Mouse (Mus musculus): Measurements from ENCODE around the gene Bpi.

Gene Bpi

DNA sequence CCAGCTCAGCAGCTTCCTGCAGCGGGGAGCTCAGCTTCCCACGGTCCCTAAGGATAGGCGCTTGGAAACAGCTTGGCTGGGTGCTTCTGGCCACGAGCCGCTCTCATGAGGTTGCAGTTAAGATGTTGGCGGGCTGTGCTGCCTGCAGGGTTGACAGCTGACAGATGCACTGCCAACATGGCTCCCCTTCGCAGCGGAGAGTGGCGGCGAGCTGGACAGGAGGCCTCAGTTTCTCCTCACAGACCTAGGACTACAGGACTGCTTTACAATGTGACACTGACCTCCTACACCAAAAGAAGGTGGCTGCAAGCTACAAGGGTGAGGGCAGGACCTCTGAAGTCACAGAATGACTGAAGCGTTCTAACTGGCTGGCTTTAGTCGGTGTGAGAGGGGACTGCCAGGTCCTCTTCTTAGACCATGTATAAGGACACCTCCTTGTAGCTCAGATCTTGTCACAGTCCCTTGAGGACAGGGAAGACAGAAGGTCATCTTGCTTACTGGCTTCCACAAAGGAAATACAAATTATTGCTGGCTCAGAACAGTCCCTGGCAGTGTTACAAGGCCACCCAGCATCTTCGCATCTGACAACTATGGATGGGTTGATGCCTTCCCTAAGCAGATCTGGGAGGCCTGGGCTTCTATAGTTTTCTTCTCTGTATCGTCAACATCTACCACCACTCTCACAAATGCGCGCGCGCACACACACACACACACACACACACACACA, 15.6 kb upstream of the Bpi start:
- DNase-seq (ENCODE audit: low read depth): no peak

GRCm38 (mm10) chr2:158243129-158243870, 14.6 kb upstream of the Bpi start:
- no peak for DNase-seq (ENCODE audit: low read depth)

GRCm38 (mm10) chr2:158245072-158245817, 12.6 kb upstream of the Bpi start:
- DNase-seq (ENCODE audit: low read depth): no peak

DNA sequence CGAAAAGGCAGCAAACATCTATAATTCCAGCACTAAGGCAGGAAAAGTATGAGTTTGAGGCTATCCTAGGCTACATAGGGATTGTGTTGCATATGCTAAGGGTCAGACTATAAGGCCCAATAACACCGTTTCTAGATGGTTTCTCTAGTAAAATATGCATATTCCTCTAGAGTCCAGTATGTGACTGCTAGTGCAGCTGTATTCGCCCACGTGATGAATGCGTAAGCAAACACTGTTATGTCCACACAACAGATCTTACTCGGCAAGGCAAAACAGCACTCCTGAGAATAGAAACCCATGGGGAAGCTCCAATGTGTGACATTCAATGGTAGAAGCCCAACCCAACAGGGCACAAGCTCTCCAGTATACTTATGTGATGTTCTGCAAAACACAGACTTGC, 10.0 kb upstream of the Bpi start:
- no peak for DNase-seq (ENCODE audit: low read depth)

DNA sequence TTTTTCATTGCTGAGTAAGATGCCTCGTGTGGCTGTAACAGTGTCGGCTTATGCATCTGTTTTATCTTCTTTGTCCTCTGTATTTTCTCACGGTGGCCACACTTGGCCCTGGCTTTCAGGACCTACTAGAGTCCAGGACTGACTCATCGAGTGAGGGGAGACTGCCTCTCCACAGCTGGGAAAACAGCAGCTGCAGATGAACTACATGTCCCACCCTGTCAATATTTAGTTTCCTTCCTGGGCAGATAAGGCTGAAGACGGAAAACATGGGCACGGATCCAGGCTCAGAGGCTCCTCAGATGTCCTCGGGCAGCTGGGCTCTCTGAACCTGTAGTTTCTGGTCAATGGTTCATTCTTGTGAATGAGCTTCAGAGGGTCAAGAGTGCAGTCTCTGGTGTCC, 9.6 kb upstream of the Bpi start:
- no peak for DNase-seq (ENCODE audit: low read depth)

DNA sequence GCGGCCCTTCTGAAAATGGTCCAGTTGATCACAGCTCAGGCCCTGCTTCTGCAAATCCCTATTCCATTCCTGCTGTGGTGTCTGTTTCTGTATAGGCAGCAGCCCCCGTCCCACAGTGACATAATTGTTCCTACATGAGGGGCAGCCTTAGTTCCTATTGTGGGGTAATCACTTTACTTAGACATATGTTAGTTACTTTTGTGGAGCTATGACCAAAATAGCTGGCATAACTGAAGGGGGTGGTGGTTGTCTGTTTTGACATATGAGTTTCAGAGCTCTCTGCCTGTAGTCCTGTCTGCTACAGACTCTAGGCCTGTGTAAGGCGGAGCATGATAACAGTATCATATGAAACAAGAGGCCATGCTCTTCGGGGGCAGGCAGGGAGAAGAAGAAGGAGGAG, 7.3 kb upstream of the Bpi start:
- no peak for DNase-seq (ENCODE audit: low read depth)

DNA sequence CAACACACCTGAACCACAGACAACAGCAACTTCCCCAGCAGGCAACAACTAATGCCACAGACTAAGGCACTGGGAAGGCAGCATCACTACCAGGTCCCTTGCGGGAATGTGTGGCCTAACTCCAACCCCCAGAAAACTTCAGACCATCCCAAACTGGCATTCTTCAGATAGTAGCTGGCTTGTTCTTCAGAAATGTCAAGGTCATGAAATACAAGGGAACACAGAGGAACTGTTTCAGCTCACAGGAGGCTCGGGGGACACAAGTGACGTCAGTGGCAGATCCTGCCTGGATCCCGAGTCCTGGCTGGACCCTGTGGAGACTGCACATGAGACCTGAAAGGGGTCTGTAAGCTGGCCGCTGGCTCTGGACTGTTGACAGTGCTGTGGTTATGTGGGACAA, 4.1 kb upstream of the Bpi start:
- no peak for DNase-seq (ENCODE audit: low read depth)

DNA sequence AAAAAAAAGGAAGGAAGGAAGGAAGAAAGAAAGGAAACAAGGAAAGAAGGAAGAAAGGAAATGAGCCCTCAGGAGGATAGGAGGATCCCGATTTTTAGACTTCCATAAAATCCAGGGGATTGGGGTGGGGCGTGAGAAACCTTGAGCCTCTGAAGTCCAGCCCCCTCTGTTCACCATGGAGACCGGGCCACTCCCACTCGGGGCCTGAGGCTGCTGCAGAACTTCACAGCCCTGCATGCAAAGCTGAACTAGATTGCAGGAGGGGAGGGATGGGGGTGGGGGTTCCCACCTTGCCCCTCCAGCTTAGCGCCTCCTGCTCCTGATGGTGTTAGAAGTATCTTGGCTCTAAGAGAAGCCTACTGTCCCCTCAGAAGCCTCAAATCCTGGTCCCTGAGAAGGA, 1.0 kb upstream of the Bpi start:
- DNase-seq (ENCODE audit: low read depth): no peak

DNA sequence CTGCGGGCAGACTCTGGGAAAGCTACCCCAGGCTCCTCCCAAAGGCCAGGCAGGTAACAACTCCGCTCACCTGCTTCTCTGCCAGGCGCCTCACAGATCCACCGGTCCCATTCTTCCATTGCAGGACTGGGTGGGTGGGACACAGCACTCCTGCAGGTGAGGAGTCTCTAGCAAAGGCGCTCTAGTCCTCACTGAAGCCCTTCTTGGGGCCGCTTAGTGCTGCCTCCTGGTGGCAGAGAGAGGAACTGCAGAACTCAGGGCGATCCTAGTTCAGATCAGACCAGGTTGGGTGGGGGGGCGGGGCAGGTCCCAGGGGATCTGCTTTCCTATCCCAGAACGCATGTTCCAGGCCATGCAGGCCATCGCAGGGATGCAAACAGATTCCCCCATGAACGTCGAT, 887 bp downstream of the Bpi start:
- peak; percentile 70 for DNase-seq (ENCODE audit: low read depth)

- DNase-seq (ENCODE audit: low read depth): no peak
Measured at GRCm38 (mm10) chr2:158259498-158259897, 1.6 kb downstream of the Bpi start.

DNA sequence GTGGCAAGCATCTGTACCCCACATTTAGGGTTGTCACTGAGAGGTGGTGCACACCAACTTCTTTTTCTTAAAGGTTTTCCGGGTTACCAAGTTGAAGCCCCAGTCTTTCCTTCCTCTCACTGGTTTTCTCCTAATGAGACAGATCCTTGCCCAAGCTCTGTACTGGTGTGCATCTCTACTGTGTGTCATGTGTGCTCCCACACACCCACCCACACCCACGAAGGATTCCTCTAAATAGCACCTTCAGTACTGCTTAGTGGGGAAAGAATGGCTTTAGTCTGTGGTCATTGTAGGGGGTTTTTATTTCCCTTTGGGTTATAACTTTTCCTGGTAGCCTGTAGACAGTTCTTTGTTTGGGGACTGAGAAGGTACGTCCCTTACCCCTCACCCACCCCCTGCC, 7.0 kb downstream of the Bpi start:
- DNase-seq (ENCODE audit: low read depth): no peak

GRCm38 (mm10) chr2:158270017-158270416, 12.1 kb downstream of the Bpi start:
- no peak for DNase-seq (ENCODE audit: low read depth)

- no peak for DNase-seq (ENCODE audit: low read depth)
Measured at GRCm38 (mm10) chr2:158273646-158274045, 15.8 kb downstream of the Bpi start.

- DNase-seq (ENCODE audit: low read depth): peak; percentile 27
Measured at GRCm38 (mm10) chr2:158275349-158275748, 17.5 kb downstream of the Bpi start.

DNA sequence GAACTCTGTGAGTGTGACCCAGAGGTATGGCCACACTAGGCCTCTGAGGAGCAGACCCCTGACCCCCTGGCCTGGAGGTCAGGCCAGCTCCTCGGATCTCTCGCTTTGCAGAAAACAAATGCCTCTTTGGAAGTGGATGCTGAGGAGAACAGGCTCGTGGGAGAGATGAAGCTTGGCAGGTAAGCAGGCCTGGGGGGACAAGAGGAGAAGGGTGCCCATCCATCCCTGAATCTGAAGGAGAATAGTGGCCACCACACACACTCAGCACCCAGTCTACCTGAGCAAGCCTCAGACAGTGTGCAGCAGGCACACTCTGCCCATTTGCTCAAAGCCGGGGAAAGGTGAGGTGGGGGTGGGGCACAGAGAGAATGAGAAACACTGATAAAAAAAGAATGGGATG, 17.9 kb downstream of the Bpi start:
- DNase-seq (ENCODE audit: low read depth): no peak

GRCm38 (mm10) chr2:158276451-158276850, 18.6 kb downstream of the Bpi start:
- DNase-seq (ENCODE audit: low read depth): no peak

- DNase-seq (ENCODE audit: low read depth): no peak
Measured at GRCm38 (mm10) chr2:158276878-158277277, 19.0 kb downstream of the Bpi start.

- DNase-seq (ENCODE audit: low read depth): no peak
Measured at GRCm38 (mm10) chr2:158279656-158280055, 21.8 kb downstream of the Bpi start.

DNA sequence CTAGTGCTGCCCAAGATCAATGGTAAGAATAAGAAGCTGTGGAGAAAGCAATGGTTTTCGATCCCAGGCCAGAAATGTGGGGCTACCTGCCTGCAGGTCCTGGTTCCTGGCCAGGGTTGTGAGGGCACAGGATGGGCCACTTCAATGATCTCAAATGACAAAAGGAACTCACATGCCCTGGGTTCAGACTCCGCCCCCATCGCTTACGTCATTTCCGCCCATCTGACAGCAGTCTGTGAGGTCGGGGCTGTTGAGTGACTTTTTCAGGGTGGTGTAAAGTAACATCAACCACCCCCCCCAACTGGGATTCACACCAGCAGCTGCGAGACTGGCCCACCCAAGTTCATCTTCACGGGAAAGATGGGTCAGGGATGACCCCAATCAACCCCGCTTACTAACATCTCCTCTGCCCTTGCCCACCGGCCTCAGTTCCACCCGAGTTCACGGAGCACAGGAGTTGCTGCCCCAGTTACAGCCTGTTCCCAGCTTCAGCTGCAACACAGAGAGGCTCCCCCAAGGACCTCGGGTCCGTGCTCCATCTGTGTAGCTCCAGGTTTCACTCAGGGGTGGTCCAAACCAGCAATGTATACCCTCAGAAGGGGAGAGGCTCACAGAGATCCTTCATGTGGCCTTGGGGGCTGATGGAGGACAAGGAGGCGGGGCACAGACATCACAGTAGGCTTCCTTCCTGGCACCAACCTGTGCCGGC, 23.8 kb downstream of the Bpi start:
- DNase-seq (ENCODE audit: low read depth): no peak

GRCm38 (mm10) chr2:158283136-158283535, 25.2 kb downstream of the Bpi start:
- no peak for DNase-seq (ENCODE audit: low read depth)

DNA sequence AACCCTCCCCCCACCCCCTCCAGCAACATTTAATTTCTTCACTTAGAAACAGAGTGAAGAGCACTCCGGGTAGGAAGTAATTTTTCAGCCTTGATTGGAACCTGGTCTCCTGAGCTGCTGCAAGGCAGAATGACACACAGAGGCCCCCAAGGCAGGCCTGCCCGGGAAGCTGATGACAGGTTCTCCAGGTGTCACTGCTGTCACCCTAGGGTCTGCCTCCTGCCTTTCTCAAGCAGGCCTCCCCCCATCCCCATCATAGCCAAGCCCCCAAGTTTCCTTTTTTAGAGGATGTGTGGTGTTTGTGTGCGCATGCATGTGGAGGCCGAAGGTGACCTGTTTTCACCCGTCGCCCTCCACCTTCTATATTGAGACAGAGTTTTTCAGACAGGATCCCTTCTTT, 25.9 kb downstream of the Bpi start:
- DNase-seq (ENCODE audit: low read depth): no peak

- peak; percentile 70 for DNase-seq (ENCODE audit: low read depth)
Measured at GRCm38 (mm10) chr2:158284571-158284970, 26.7 kb downstream of the Bpi start.
